Mouse (Mus musculus) stomach, embryonic 14.5 days (tissue): ENCODE results near the gene Sec14l2. TPM values are rescaled to one million over a fixed set of nuclear protein-coding genes. Genes with fewer than 3 reads are reported as not detected.

Experiments
- ATAC-seq: fragments of 200-750 bp; cut with Nextera tagmentation; 2 replicates; pipeline ENCODE4 v1.8.0; 2017; ENCODE audit warnings: low read depth, moderate TSS enrichment; ENCODE audit not compliant: insufficient number of reproducible peaks, insufficient read depth, low FRiP score
- H3K27ac ChIP-seq: fragments of 300-500 bp; sonication (generic); 2 replicates; pipeline ENCODE4 v1.5.1; 2014; ENCODE audit warnings: mild to moderate bottlenecking, low read length, moderate library complexity, mixed read lengths
- H3K27me3 ChIP-seq: fragments of 300-500 bp; sonication (generic); 2 replicates; pipeline ENCODE4 v1.6.1; 2014; ENCODE audit warnings: low read length, control low read depth, mixed read lengths; ENCODE audit not compliant: control insufficient read depth, insufficient read depth
- H3K36me3 ChIP-seq: fragments of 300-500 bp; sonication (generic); 2 replicates; pipeline ENCODE4 v1.6.1; 2014; ENCODE audit warnings: mild to moderate bottlenecking, control low read depth, low read length, moderate library complexity, mixed read lengths; ENCODE audit not compliant: control insufficient read depth, insufficient read depth
- H3K4me1 ChIP-seq: fragments of 300-500 bp; sonication (generic); 2 replicates; pipeline ENCODE4 v1.6.1; 2014; ENCODE audit warnings: low read length, control low read depth, mixed read lengths; ENCODE audit not compliant: control insufficient read depth, insufficient read depth
- H3K4me2 ChIP-seq: fragments of 300-500 bp; sonication (generic); replicated peaks from 2 replicates; pipeline ENCODE4 v1.6.1; 2014; ENCODE audit warnings: low read depth, low read length, control low read depth
- H3K4me3 ChIP-seq: fragments of 300-500 bp; sonication (generic); 2 replicates; pipeline ENCODE4 v1.5.1; 2014; ENCODE audit warnings: low read depth, low read length, control low read depth
- H3K9ac ChIP-seq: fragments of 300-500 bp; sonication (generic); replicated peaks from 2 replicates; pipeline ENCODE4 v1.6.1; 2014; ENCODE audit warnings: low read depth, mild to moderate bottlenecking, control low read depth, low read length, moderate library complexity, mixed read lengths
- H3K9me3 ChIP-seq: fragments of 300-500 bp; sonication (generic); 2 replicates; pipeline ENCODE4 v1.6.1; 2016; ENCODE audit warnings: low read depth, low read length, control low read depth; ENCODE audit not compliant: control insufficient read depth
- WGBS: fragments of 180-500 bp; shearing (Covaris S2); extraction: QIAGEN DNeasy Blood & Tissue Kit; methylation state at CpG from one replicate; pipeline ENCODE4 v1.1.7; 2014; 5-methylcytosine and 5-hydroxymethylcytosine counted together
- polyA plus RNA-seq: library from polyadenylated mRNA; unstranded; fragments of >200 nt; fragmentation: Nextera tagmentation; extraction: Ambion mirVana; gene quantifications from 2 replicates; pipeline ENCODE4 v1.2.1, GENCODE M21; 2014

Gene Sec14l2
- polyA plus RNA-seq, result 1.4 and 1.7 TPM in 2 replicates

DNA sequence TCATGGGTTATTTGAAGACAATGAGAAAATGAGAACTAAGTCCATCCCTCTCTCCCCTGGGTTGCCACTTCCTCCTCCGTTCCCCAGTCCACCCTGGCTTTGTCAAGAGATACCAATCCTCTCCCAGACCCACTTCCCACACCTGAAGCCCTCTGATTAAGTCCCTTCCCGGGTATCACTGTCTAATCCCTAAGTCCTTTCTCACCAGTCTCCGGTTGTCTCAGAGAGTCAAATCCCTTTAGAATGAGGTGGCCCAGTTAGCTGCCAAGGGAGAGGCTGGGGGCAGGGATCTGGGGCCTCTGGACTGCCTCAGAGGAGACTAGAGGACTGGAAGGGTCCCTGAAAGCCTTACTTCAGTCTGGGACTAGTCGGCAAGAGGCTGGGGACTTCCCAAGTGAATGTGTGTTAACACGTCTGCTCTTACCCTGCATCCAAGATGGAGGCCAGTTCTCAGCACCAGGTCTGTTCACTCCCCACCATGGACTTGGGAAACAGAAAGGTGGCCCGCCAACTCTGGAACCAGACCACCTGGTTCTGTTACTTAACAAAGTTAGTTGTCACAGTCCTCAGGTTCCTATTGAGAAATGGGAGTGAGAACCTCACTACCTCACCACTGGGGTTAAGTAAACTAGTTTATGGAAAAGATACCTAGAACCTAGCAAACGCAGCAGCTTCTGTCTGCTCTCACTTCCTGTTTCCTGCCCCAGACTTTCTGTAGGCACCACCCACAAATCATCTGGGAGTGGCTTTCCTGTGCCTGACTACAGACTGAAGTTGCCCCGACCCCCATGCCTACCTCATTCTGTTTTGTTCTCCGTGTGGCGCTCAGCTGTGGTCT, at the start of gene Sec14l2:
Sec14l2 (minus strand) TSS at position 674 of the 838 bp plus-strand sequence.
- H3K4me2 ChIP-seq, result no peak within 1 kb of the TSS
- WGBS, result 72% methylated on average over 10 of the region's 10 CpGs

DNA sequence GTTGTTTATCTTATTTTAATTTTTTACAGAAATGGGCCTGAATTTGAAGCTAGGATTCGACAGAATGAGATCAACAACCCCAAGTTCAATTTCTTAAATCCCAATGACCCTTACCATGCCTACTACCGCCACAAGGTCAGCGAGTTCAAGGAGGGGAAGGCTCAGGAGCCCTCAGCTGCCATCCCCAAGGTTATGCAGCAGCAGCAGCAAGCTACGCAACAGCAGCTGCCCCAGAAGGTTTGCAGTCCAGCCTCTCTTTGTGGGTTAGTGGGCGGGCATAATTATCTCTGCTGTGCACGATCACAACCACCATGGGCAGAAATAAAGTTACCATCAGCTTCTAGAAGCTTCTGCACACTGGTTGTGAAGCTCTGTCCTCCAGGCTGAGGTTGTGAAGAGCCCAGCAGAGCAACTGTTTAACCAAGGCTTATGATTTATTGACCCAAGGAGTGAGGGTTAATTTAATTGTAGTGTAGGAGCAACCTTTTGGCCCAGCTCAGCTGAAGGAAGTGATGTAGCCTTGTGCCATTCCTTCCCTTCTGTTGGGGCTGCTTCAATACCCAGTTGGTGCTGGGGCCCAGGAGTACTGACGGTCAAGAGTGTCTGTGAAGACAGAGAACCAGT, 43.4 kb upstream of the Sec14l2 start:
- no peak overlapping the region for H3K27ac ChIP-seq
- peaks cover 85% of the 10 kb centered on the region for H3K36me3 ChIP-seq
- H3K4me3 ChIP-seq, result no peak overlapping the region
- no peak for ATAC-seq
- H3K27me3 ChIP-seq, result no peaks in the 10 kb centered on the region
- no peak overlapping the region for H3K9ac ChIP-seq
- H3K4me2 ChIP-seq, result no peak overlapping the region
- H3K9me3 ChIP-seq, result no peaks in the 10 kb centered on the region
- peaks cover 6% of the 10 kb centered on the region for H3K4me1 ChIP-seq
- whole genome bisulfite sequencing, result 84% methylated on average over 7 of the region's 7 CpGs

More for the DNA sequence above, at the start of gene Sec14l2:
- H3K9ac ChIP-seq, result no peak within 1 kb of the TSS
- H3K4me3 ChIP-seq, result no peak within 1 kb of the TSS
- no peak within 1 kb of the TSS for H3K27ac ChIP-seq
- 0 out of 2 replicates have a peak, but pooled peaks cover 3% of the 10 kb centered on the region for H3K9me3 ChIP-seq
- H3K4me1 ChIP-seq, result peaks cover 8% of the 10 kb centered on the region; the same call in 1 of the 2 replicates
- no peaks in the 10 kb centered on the region for H3K27me3 ChIP-seq
- no peak for ATAC-seq
- H3K36me3 ChIP-seq, result no peaks in the 10 kb centered on the region

DNA sequence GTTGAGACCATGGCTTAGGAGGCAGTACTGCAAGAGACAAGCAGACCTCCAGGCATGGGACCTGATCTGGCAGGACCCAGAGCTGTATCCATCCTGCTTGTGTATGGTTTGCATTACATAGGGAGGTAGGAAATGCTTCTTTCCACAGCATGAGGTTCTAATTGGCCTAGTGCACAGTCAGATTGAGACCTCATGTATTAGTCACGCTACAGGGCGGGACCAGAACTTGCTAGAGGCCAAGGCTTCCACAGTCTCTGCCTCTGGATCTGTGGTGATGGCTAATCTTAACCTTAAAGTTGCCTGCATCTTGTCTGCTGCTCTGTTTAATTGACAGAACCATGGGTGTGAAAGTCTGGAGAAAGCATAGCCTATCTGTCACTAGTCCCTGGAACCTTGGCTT, 41.5 kb upstream of the Sec14l2 start:
- no peak overlapping the region for H3K9ac ChIP-seq
- H3K27ac ChIP-seq, result no peak overlapping the region
- peaks cover 15% of the 10 kb centered on the region for H3K4me1 ChIP-seq
- no peaks in the 10 kb centered on the region for H3K27me3 ChIP-seq
- 92% methylated on average over 2 of the region's 2 CpGs for WGBS
- H3K4me2 ChIP-seq, result no peak overlapping the region
- H3K4me3 ChIP-seq, result no peak overlapping the region
- no peaks in the 10 kb centered on the region for H3K9me3 ChIP-seq
- no peak for ATAC-seq
- H3K36me3 ChIP-seq, result peaks cover 71% of the 10 kb centered on the region

DNA sequence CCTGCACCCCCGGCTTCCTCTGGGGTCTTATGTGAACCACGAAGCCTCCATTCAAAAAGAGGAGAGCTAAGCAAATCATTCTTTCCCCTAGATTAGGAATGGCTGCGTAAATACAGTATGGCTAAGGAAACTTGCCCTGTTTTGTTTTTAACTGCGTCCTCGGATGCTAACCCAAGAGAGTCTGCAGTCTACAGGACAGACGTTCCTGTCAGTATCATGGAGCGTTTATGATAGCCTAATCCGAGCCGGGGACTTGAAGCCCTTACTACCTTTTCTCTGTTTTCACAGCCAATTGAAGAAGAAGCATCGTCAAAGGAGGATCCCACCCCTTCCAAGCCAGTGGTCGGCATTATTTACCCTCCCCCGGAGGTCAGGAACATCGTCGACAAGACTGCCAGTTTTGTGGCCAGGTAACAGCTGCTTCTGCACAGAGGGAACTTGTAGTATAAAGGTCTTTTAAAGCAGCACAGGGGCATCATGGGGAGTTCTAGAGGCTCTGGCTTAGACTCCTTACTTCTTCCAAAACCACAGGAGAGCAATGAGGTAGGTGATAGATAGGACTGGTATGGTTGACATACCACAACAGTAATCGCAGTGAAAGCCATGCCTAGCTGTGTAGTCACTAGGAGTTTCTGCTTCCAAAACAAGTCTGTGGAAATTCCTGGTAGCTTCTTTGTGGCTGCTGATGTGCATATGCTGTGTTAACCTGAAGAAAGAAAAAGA, 37.7 kb upstream of the Sec14l2 start:
- peak overlapping the region; percentile 72 for H3K9ac ChIP-seq
- H3K4me2 ChIP-seq, result peak overlapping the region; percentile 84
- H3K9me3 ChIP-seq, result no peaks in the 10 kb centered on the region
- 6% methylated on average over 15 of the region's 15 CpGs for WGBS
- peak overlapping the region; percentile 87 for H3K4me3 ChIP-seq
- ATAC-seq, result no peak
- H3K4me1 ChIP-seq, result peaks cover 18% of the 10 kb centered on the region
- H3K36me3 ChIP-seq, result peaks cover 38% of the 10 kb centered on the region
- H3K27me3 ChIP-seq, result no peaks in the 10 kb centered on the region
- peak overlapping the region; percentile 73; the same call in 1 of the 2 replicates for H3K27ac ChIP-seq

DNA sequence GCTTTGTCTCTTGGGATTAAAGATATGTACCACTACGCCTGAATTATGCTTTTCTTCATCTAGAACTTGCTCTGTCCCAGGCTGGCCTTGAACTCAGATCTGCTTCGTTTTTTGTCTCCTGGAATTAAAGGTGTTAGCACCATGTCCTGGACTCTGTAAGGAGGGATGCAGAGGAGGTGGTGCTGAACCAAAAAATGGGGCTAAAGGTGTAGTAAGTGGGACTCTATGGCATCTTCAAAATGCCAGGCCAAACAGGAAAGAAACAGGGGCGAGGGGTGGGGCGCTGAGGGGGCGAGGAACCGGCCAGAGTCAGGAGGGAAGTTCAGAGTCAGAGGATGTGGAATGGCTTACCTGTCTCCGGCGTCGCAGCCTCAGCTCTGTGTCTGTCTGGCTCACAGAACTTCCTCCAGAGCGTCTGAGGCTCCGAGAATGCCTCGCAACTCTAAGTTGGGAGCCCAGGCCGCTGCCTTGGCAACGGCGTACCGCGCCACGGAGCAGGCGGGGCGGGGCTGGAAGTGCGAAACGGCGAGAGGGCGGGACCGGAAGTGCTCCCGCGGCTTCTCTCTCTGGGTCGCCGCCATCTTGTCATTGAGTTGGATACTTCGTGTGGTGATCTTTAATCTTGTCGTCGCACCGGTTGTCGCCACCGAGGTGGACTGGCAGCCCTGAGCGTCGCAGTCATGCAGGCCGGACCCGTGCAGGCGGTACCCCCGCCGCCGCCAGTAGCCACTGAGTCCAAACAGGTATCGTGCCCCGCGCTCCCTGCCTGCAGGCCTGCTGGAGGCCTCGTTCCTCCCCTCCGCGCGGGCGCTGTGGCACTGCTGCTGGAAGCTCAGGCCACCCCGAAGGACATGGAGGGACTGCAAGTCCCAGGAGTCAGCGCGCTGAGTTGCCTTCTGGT, 36.8 kb upstream of the Sec14l2 start, which contains the start of the genes Ccdc157 and Sf3a1:
Ccdc157 (minus strand) TSS at position 486 of the 901 bp plus-strand sequence.
Sf3a1 (plus strand) TSS at position 543 of the 901 bp plus-strand sequence.
- ATAC-seq, result peak; percentile 96
- peak within 1 kb of the TSS; percentile 84 for H3K4me2 ChIP-seq
- peak within 1 kb of the TSS; percentile 72 for H3K9ac ChIP-seq
- 2% methylated on average over 51 of the region's 54 CpGs for WGBS
- peak within 1 kb of the TSS; percentile 87 for H3K4me3 ChIP-seq
- peaks cover 18% of the 10 kb centered on the region for H3K4me1 ChIP-seq
- H3K27ac ChIP-seq, result peak within 1 kb of the TSS; percentile 73
- H3K27me3 ChIP-seq, result no peaks in the 10 kb centered on the region
- H3K9me3 ChIP-seq, result no peaks in the 10 kb centered on the region
- peaks cover 30% of the 10 kb centered on the region for H3K36me3 ChIP-seq

DNA sequence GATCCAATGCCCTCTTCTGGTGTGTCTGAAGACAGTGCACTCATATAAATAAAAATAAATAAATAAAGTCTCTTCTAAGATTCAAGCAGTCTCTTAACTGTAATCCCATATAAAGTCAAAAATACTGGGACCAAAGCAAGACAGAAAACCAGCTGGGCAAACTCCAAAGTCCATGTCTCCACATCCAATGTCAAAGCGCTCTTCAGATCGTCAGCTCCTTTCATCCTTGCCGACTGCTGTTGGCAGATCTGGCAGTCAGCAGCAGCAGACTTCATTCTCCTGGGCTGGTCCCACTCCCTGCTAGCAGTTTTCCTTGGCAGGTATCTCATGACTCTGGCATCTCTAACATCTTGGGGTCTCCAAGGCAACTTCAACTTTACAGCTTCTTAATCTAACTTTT, 35.5 kb upstream of the Sec14l2 start:
- peaks cover 18% of the 10 kb centered on the region for H3K4me1 ChIP-seq
- 82% methylated on average over 3 of the region's 3 CpGs for WGBS
- no peak overlapping the region for H3K27ac ChIP-seq
- no peaks in the 10 kb centered on the region for H3K27me3 ChIP-seq
- H3K4me2 ChIP-seq, result no peak overlapping the region
- H3K9me3 ChIP-seq, result no peaks in the 10 kb centered on the region
- peaks cover 19% of the 10 kb centered on the region for H3K36me3 ChIP-seq
- H3K9ac ChIP-seq, result no peak overlapping the region
- no peak for ATAC-seq
- H3K4me3 ChIP-seq, result no peak overlapping the region

DNA sequence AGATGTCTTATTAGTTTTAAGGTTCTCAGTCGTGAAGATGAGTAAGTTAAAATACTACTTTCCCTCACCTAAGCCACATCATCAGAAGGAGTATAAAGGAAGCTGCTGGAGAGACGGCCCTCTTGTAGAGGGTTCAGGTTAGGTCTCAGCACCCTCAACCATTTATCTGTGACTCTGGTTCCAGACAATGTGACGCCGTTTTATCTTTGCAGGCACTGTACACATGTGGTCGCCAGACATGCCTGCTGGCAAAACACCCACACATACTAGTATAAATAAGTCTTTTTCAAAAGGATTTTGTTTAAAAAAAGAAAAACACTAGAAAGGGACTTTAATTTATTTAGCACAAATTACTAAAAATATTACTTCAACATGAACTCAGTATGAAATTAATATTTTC, 32.4 kb upstream of the Sec14l2 start:
- Histone ChIP-seq H3K9ac (no peak overlapping the region), H3K4me3 (no peak overlapping the region), H3K9me3 (no peaks in the 10 kb centered on the region)

More for the DNA sequence above, 32.4 kb upstream of the Sec14l2 start:
- Histone ChIP-seq H3K27ac (no peak overlapping the region), H3K4me1 (peaks cover 4% of the 10 kb centered on the region; the same call in 1 of the 2 replicates), H3K36me3 (no peaks in the 10 kb centered on the region), H3K27me3 (no peaks in the 10 kb centered on the region), H3K4me2 (no peak overlapping the region)
- 79% methylated on average over 5 of the region's 5 CpGs for WGBS
- ATAC-seq, result no peak
